Mouse (Mus musculus) forebrain, embryonic 16.5 days (tissue): ENCODE results near the gene Pprc1. TPM values are rescaled to one million over a fixed set of nuclear protein-coding genes. Genes with fewer than 3 reads are reported as not detected.

Experiments used
- ATAC-seq: fragments of 200-750 bp; cut with Nextera tagmentation; 2 replicates; pipeline ENCODE4 v1.8.0; 2017; ENCODE audit warnings: mild to moderate bottlenecking, moderate library complexity
- H3K27ac ChIP-seq: fragments of 300-500 bp; sonication (generic); 2 replicates; pipeline ENCODE4 v1.5.1; 2014; ENCODE audit warnings: low read length, control low read depth
- H3K27me3 ChIP-seq: fragments of 300-500 bp; sonication (generic); replicated peaks from 2 replicates; pipeline ENCODE4 v1.6.1; 2014; ENCODE audit warnings: low read length; ENCODE audit not compliant: control insufficient read depth, insufficient read depth
- H3K36me3 ChIP-seq: fragments of 300-500 bp; sonication (generic); 2 replicates; pipeline ENCODE4 v1.6.1; 2014; ENCODE audit not compliant: control insufficient read depth, insufficient read depth
- H3K4me1 ChIP-seq: fragments of 300-500 bp; sonication (generic); replicated peaks from 2 replicates; pipeline ENCODE4 v1.6.1; 2014; ENCODE audit warnings: low read length; ENCODE audit not compliant: control insufficient read depth, insufficient read depth
- H3K4me2 ChIP-seq: fragments of 300-500 bp; sonication (generic); 2 replicates; pipeline ENCODE4 v1.6.1; 2014; ENCODE audit warnings: mild to moderate bottlenecking, low read length, control low read depth
- H3K4me3 ChIP-seq: fragments of 300-500 bp; sonication (generic); replicated peaks from 2 replicates; pipeline ENCODE4 v1.5.1; 2014; ENCODE audit warnings: mild to moderate bottlenecking, low read length, control low read depth
- H3K9ac ChIP-seq: fragments of 300-500 bp; sonication (generic); replicated peaks from 2 replicates; pipeline ENCODE4 v1.6.1; 2014; ENCODE audit warnings: low read depth, low read length, control low read depth
- H3K9me3 ChIP-seq: fragments of 300-500 bp; sonication (generic); 2 replicates; pipeline ENCODE4 v1.6.1; 2016; ENCODE audit warnings: low read length; ENCODE audit not compliant: control insufficient read depth
- WGBS: fragments of 180-500 bp; shearing (Covaris S2); extraction: QIAGEN DNeasy Blood & Tissue Kit; methylation state at CpG from one replicate; pipeline ENCODE4 v1.1.7; 2014; 5-methylcytosine and 5-hydroxymethylcytosine counted together
- polyA plus RNA-seq: library from polyadenylated mRNA; unstranded; fragments of >200 nt; fragmentation: Nextera tagmentation; extraction: Ambion mirVana; gene quantifications from 2 replicates; pipeline ENCODE4 v1.2.1, GENCODE M21; 2015

Gene Pprc1
- polyA plus RNA-seq, 1 experiment from 2014 or later, result 25.9 TPM

DNA sequence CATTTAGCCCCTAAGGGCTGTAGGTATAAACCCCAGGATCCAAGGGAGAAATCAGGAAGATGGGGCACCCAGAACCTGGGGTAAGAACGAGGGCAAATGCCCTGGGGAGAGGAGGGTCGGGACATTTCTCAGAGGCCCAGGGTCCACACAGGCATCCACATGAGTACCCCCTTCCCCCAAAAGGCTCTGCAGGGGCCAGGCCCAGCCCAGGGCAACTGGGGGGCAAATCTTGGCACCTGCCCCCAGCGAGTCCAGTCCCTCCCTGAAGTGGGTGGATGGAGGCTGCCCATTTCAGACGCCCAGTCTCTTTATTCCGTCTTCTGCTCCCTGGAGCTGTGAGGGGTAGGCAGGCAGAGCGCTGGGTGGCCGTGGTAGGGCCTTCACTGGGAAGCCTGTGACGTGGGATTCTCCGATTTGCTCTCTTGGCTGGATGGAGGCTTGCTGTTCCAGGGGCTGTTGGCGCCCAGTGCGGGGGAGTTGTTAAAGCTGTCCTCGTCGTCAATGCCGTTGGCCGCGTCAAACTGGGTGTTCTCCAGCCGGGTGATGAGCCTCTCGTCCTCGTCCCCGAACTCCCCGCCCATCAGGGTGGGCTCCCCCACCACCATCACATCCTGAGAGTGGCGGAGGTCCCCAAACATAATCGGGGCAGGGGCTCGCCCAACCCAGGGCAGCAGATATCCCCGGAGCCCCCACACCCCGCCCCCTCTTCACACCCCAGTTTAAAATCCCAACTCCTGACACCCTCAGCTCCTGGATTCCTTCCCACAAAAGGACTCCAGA, 11.8 kb upstream of the Pprc1 start:
- H3K36me3 ChIP-seq, result peaks cover 42% of the 10 kb centered on the region
- H3K9me3 ChIP-seq, result 0 out of 2 replicates have a peak, but pooled peaks cover 2% of the 10 kb centered on the region
- H3K4me1 ChIP-seq, result peaks cover 19% of the 10 kb centered on the region
- WGBS, result 84% methylated on average over 26 of the region's 26 CpGs
- H3K4me2 ChIP-seq, result no peak overlapping the region
- ATAC-seq, result no peak
- no peak overlapping the region for H3K27ac ChIP-seq
- no peak overlapping the region for H3K9ac ChIP-seq
- H3K4me3 ChIP-seq, result no peak overlapping the region
- H3K27me3 ChIP-seq, result no peaks in the 10 kb centered on the region

- WGBS, result 94% methylated on average over 11 of the region's 11 CpGs
- Histone ChIP-seq H3K9me3 (0 out of 2 replicates have a peak, but pooled peaks cover 2% of the 10 kb centered on the region), H3K9ac (no peak overlapping the region), H3K4me1 (peaks cover 23% of the 10 kb centered on the region), H3K36me3 (peaks cover 42% of the 10 kb centered on the region), H3K27me3 (no peaks in the 10 kb centered on the region), H3K4me3 (no peak overlapping the region), H3K27ac (no peak overlapping the region), H3K4me2 (no peak overlapping the region)
- ATAC-seq, result no peak
These were observed 10.8 kb upstream of the Pprc1 start for GRCm38 (mm10) chr19:46033911-46034310.

GRCm38 (mm10) chr19:46035971-46036370, 8.7 kb upstream of the Pprc1 start:
- peaks cover 35% of the 10 kb centered on the region for H3K4me1 ChIP-seq
- no peak overlapping the region for H3K4me3 ChIP-seq
- H3K9ac ChIP-seq, result no peak overlapping the region
- ATAC-seq, result no peak
- WGBS, result 90% methylated on average over 13 of the region's 13 CpGs
- H3K9me3 ChIP-seq, result no peaks in the 10 kb centered on the region
- no peak overlapping the region for H3K27ac ChIP-seq
- H3K36me3 ChIP-seq, result peaks cover 38% of the 10 kb centered on the region
- H3K4me2 ChIP-seq, result no peak overlapping the region
- no peaks in the 10 kb centered on the region for H3K27me3 ChIP-seq

DNA sequence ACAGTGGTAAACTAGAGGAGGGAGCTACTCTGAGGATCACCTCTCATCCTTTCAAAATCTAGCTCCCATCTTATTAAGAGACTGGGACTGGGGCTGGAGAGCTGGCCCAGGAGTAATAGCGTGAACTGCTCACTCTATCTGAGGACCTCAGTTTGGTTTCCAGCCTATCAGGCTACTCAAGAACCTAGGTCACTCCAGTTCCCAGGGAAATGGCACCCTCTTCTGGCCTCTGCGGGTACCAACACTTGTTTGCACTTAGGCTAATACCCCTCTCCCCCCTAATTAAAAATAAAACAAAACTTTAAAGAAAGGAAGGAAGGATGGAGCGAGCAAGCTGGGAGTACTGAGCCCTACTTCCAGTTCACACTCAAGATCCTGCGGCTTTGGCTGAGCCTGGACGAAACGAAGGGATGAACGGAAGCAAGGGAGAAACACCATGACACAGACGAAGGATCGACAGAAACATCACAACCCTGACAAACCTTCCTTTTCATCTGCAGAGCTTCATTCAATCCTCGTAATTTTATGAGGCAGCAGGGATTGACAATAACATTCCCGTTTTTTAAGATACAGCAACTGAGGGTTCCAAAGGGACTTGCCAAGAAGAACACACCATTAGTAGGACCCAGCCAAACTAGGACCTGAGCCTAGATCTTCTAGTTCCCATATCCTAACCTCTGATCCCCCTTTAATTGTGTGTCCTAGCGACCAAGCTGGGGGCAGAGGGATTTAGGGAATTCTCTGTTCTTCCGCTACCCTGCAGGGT, 8.0 kb upstream of the Pprc1 start:
- Histone ChIP-seq H3K36me3 (peaks cover 38% of the 10 kb centered on the region), H3K27me3 (no peaks in the 10 kb centered on the region), H3K9me3 (no peaks in the 10 kb centered on the region), H3K4me1 (peaks cover 42% of the 10 kb centered on the region), H3K4me3 (peak overlapping the region; percentile 85), H3K27ac (peak overlapping the region; percentile 51), H3K9ac (peak overlapping the region; percentile 89), H3K4me2 (peak overlapping the region; percentile 85)
- ATAC-seq, result no peak
- WGBS, result 56% methylated on average over 13 of the region's 13 CpGs

DNA sequence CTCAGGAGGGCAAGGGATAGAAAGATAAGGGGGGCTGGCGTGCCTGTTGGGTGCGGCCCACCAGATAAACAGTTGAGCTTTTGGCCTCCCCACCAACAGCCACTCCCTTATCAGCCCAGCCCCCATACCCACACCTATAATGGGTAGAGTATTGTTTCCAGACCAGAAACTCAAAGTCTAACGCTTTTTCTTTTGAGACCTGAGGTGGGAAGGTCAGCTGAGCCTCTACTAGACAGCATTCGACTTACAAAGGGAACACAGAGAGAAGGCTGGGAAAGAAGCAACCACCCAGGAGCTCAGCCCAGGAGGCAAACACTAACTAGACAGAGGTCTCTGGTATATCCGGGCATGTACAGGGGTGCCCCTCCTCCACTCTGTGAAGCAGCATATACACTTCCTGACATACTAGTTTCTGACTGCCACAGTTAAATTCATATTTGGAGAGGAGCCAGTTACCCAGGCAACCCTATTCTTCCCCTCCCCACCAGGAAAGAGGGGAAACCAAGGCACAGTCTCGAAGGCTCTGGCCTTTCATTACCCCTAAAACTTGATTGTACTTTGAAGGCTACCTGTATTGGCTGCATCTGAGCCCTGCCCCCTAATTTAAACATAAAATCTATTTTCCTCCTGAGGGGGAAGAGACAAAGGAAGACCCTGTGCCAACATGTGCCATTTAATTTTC, 7.3 kb upstream of the Pprc1 start:
- H3K4me1 ChIP-seq, result peaks cover 49% of the 10 kb centered on the region
- H3K36me3 ChIP-seq, result peaks cover 34% of the 10 kb centered on the region
- peak overlapping the region; percentile 51 for H3K27ac ChIP-seq
- peak overlapping the region; percentile 89 for H3K9ac ChIP-seq
- no peaks in the 10 kb centered on the region for H3K9me3 ChIP-seq
- no peak for ATAC-seq
- no peaks in the 10 kb centered on the region for H3K27me3 ChIP-seq
- 12% methylated on average over 6 of the region's 6 CpGs for WGBS
- peak overlapping the region; percentile 85 for H3K4me2 ChIP-seq
- H3K4me3 ChIP-seq, result peak overlapping the region; percentile 85

DNA sequence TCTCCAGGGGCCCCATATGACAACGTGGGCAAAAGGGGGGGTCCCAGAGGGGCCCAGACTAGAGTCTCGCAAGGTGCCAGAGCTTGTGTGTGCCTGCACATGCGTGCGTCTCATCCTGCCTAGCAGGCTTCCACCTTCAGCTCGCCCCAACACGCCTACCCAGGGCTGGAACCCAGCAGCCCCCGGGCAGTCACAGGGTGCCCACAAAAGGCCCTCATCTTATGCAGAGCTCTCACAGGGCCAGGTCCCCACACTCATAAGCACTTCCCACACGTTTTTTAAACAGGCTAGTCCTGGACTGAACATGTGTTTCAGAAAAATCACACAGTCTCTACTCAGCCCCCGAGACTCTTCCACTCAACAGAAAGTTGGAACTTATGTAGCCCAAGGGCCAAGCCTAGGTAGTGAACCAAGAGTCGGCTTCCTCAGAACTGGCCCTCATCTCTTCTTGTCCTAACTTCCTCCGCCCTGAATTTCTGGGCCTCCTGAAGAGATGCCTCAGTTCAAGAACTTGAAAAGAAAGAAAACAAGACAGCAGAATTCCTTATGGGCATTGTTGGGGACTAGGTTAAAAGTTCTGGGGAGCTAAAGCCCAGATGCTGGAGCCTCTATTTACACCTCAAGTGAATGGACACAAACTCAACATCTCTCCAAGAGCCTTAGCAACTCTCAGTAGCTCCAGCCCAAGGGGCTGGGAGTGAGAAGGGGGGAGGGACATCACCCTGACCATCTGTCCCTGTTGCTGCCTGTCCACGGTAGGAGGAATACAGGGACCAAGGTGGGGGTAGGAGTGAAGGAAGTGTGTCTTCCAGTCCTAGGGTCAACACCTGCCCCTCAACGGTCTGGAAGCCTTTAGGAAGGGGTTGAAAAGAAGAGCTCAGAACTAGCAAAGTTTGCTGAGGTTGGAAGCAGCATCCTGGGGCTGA, 6.5 kb upstream of the Pprc1 start:
- no peak for ATAC-seq

GRCm38 (mm10) chr19:46038851-46039260, 5.8 kb upstream of the Pprc1 start:
- Histone ChIP-seq H3K4me2 (peak overlapping the region; percentile 85), H3K27ac (peak overlapping the region; percentile 98), H3K4me1 (peaks cover 64% of the 10 kb centered on the region), H3K27me3 (no peaks in the 10 kb centered on the region), H3K9me3 (no peaks in the 10 kb centered on the region), H3K36me3 (peaks cover 20% of the 10 kb centered on the region), H3K9ac (peak overlapping the region; percentile 89), H3K4me3 (peak overlapping the region; percentile 85)
- ATAC-seq, result peak; percentile 9
- under 1% methylated on average over 12 of the region's 17 CpGs for WGBS

More for the DNA sequence above, 6.5 kb upstream of the Pprc1 start:
- H3K36me3 ChIP-seq, result peaks cover 27% of the 10 kb centered on the region
- no peaks in the 10 kb centered on the region for H3K27me3 ChIP-seq
- no peaks in the 10 kb centered on the region for H3K9me3 ChIP-seq
- peak overlapping the region; percentile 85 for H3K4me3 ChIP-seq
- peak overlapping the region; percentile 98 for H3K27ac ChIP-seq
- peak overlapping the region; percentile 85 for H3K4me2 ChIP-seq
- 5% methylated on average over 13 of the region's 13 CpGs for WGBS
- peak overlapping the region; percentile 89 for H3K9ac ChIP-seq
- H3K4me1 ChIP-seq, result peaks cover 57% of the 10 kb centered on the region

DNA sequence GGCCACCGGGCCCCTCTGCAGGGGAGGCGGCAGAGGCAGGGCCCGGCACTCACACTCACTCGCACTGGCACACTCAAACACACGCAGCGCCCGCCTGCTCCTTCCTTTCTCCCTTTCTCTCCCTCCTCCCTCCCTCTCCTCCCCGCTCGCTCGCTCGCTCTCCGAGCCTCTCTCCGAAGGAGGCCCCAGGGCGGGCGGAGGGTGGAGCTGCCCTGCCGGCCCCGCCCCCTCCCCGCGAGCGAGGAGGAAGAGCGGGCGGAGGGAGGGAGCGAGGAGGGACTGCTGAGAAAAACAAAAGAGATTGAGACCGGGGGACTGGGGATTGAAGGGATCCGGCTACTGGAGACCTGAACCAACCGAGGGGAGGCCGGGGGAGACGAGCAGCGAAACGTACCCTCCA, 5.2 kb upstream of the Pprc1 start:
- Histone ChIP-seq H3K9ac (peak overlapping the region; percentile 89), H3K9me3 (no peaks in the 10 kb centered on the region), H3K27me3 (no peaks in the 10 kb centered on the region), H3K4me3 (peak overlapping the region; percentile 85), H3K36me3 (peaks cover 14% of the 10 kb centered on the region), H3K4me1 (peaks cover 69% of the 10 kb centered on the region), H3K4me2 (peak overlapping the region; percentile 85), H3K27ac (peak overlapping the region; percentile 98)
- peak; percentile 78 for ATAC-seq
- WGBS, result 1% methylated on average over 16 of the region's 30 CpGs
